In the genomic region with DNA sequence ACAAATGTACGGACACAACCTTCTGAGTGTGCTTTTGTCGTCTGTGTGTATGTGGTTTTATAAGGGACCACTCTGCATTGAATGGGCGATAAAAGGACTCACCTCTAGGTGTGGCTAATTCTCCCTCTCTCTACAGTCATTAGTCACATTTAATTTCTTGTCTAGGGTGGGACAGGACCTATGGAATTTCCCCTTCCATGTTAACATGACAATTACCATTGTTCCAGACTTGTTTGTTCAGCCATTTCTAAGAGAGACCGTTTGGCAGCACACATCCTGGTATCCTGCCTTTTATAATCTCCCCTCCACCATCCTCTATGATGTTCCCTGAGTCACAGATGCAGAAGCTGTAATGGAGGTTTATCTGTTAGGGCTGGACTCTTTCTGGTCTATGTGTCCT, we compare ENCODE assay signal across 26 mouse cellular contexts.
"Had no signal": no experiment of that assay in that cellular context is flagged by ENCODE, and none has a peak within 500 bp of the region (broad histone marks: within the 10 kb centered on the region; RNA-seq: fewer than 3 reads in every experiment).

No protein-coding gene starts in this region.

- H3K9ac ChIP-seq: heart, embryonic 13.5 days; hindbrain, embryonic 12.5 days; hindbrain, embryonic 14.5 days; intestine, embryonic 15.5 days; limb, embryonic 12.5 days had no signal

- H3K36me3 ChIP-seq: heart, embryonic 13.5 days; hindbrain, embryonic 10.5 days; hindbrain, embryonic 12.5 days; intestine, embryonic 15.5 days; limb, embryonic 10.5 days; limb, embryonic 12.5 days had no signal

- ATAC-seq: hindbrain, embryonic 16.5 days; inflammation-experienced regulatory T-cells, adult 6 months; intestine, embryonic 15.5 days; intestine, postnatal 0 days had no signal

- H3K27ac ChIP-seq: gastrocnemius, adult 2 months; heart, adult 2 months; heart, embryonic 13.5 days; hindbrain, embryonic 10.5 days; hindbrain, embryonic 14.5 days; intestine, embryonic 15.5 days; layer of hippocampus, adult 2 months; left cerebral cortex, adult 2 months; limb, embryonic 12.5 days had no signal

- DNase-seq: gastrocnemius, adult 2 months; gastrocnemius, postnatal 10 days; gastrocnemius, postnatal 25 days; heart, adult 2 months; heart, postnatal 14 days; heart, postnatal 36 days; kidney, adult 18-20 months; kidney, adult 8-10 months; kidney, postnatal 10 days; kidney, postnatal 25 days; kidney, postnatal 4 days; liver had no signal

- H3K4me2 ChIP-seq: heart, embryonic 11.5 days; heart, embryonic 13.5 days; hindbrain, embryonic 12.5 days; hindbrain, embryonic 14.5 days; intestine, embryonic 15.5 days; limb, embryonic 12.5 days; liver, embryonic 11.5 days had no signal

- H3K4me3 ChIP-seq: gastrocnemius, adult 2 months; heart, adult 2 months; heart, embryonic 13.5 days; hindbrain, embryonic 10.5 days; hindbrain, embryonic 12.5 days; intestine, embryonic 15.5 days; layer of hippocampus, adult 2 months; left cerebral cortex, adult 2 months; limb, embryonic 10.5 days; limb, embryonic 12.5 days had no signal

- H3K9me3 ChIP-seq: heart, embryonic 13.5 days; hindbrain, embryonic 10.5 days; hindbrain, embryonic 12.5 days; intestine, embryonic 15.5 days; limb, embryonic 10.5 days; limb, embryonic 12.5 days had no signal

- H3K27me3 ChIP-seq: heart, embryonic 13.5 days; hindbrain, embryonic 12.5 days; intestine, embryonic 15.5 days; limb, embryonic 12.5 days had no signal
